Mouse (Mus musculus) G1E-ER4 (cell line): ENCODE data around the gene Fbxo21. TPM values are rescaled to one million over a fixed set of nuclear protein-coding genes. Genes with fewer than 3 reads are reported as not detected.

ENCODE experiments used
- GATA1 ChIP-seq: IDR thresholded peaks from one replicate; pipeline ENCODE4 v1.8.0; 2012; ENCODE audit warnings: low read length, inconsistent platforms
- polyA plus RNA-seq: library from polyadenylated mRNA; stranded (reverse); fragments of >175 nt; gene quantifications from 2 replicates; pipeline ENCODE4 v1.2.3, GENCODE M21; 2012

Fbxo21 gene
- polyA plus RNA-seq, 1 experiment = 8.5 TPM

DNA sequence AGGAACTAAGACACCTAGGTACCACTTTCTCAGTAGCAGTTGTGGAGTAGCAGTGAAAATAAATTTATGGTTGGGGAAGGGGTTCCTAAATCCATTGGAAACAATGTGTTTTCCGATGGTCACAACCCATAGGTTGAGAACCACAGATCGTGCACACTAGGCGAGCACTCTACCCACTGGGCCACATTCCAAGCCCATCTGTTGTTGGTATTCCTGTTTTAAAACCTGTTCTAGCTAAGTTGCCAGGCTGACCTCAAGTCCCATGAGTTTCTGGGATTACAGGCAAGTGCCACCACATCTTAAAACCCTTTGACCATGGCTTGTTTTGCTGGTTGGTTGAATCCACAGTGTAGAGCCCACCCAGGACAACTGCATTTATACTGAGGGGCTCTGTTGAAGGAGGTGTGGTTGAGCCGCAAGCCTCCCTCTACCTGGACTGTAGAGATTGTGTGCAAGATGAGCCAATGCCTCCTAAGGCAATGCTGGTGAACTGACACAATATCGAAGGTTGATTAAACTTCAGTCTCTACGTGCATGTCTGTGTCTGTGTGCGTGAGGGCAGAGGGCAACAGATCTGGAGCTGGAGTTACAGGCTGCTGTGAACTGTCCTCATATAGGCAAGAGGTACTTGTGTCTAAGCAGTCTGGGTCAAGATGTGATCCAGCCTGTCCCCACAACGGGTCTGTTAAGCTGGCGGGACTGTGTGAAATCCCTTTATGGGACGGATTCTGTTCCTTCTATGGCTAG is 6.7 kb upstream of the Fbxo21 start:
- no peak for TF ChIP-seq GATA1

DNA sequence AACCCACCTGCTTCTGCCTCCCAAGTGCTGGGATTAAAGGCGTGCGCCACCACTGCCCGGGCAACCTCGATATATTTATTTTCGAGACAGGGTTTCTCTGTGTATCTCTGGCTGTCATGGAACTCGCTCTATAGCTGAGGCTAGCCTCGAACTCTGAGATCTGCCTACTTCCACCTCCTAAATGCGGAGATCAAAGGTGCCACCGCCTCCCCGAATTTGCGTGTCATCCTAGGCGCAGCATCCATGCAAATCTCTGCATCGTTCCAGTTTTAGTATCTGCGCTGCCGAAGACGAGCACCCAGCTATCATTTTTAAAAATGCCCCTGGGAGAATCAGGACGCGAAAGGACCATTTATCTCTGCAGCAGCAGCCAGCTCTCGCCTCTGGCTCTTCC is 270 bp upstream of the Fbxo21 start:
- no peak for TF ChIP-seq GATA1

DNA sequence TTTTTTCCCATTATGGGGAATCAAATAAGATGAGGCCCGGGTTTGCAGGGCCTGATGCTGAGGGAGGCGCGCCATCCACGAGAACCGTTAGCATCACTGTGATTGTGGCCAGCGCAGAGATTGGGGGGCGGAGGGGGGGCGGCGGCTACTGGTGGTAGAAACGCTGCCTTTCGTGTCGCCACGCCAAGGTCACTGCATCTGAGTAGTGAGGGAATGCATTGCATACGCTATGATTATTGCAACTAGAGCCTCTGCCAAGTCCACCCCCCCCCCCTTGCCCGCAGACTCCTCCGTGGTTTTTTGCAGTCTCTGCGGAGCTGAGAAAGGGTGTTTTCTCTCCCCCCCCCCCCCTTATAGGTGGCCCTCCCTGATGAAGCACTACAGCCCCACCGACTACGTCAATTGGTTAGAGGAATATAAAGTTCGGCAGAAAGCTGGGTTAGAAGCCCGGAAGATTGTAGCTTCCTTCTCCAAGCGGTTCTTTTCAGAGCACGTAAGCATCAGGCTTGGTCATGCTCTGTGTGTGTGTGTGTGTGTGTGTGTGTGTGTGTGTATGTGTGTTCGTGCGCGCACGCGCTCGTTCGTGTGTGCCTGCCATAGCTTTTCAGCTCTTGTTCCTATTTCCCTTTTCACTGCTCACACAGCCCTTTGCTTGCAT is 1.1 kb downstream of the Fbxo21 start:
- TF ChIP-seq GATA1 = no peak

DNA sequence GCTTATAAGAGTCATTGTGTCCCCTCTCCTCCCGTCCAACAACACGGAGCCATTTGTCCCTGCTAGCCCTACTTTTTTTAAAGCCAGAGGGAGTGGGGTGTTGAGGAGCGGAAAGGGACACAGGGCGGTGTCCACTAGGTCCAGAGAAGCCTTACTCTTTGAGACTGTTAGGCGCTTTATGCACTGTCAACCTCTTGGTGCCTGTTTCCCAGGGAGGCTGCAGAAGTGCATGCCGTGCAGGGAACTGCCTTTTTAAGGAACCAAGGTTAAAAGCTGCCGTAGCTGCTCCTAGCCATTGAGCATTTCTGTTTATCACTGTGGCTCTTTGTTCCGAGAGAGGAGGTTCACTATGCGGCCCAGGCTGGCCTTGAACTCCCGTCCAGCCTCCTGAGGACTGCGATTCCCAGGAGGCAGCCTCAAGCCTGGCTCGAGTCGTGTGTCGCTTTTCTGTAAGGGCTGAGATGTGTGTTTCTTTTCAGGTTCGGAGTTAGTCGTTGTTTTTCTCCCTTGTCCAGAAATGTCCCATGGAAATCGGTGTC is 1.7 kb downstream of the Fbxo21 start:
- TF ChIP-seq GATA1 = no peak

DNA sequence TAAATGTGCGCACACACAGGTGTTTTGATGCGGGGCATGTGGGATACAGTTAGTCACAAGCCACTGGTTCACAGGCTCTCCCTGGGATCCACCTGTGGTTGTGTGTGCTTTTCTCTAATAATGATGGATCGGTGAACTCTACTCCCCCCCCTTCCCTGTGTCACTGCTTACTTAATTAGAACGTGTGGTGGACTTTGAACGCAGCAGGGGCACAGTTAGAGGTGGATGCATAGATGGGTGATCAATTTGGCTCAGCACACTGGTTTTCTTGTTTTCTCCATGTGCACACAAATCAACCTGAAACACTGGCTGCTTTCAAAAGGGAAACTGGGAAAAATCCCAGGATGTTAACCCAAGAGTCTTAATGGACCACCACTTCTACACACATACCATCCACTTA is 2.6 kb downstream of the Fbxo21 start:
- no peak for TF ChIP-seq GATA1

DNA sequence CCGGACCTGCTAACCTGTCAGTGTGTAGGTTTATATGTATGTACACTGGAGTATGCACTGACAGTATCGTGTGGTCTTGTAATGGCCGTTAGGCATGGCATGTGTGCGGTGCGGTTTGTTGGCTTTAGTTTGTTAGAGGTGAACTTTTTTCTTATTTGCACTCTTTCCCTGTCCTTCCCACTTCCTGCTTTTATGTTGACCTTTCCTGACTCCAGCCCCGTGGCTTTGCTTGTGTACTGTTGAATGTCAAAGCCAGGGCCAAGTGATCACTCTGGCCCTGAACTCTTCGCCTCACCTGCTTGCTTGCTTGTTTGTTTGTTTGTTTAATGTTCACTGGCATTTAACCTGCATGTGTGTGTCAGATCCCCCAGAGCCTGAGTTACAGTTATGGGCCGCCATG is 4.4 kb downstream of the Fbxo21 start:
- no peak for TF ChIP-seq GATA1

DNA sequence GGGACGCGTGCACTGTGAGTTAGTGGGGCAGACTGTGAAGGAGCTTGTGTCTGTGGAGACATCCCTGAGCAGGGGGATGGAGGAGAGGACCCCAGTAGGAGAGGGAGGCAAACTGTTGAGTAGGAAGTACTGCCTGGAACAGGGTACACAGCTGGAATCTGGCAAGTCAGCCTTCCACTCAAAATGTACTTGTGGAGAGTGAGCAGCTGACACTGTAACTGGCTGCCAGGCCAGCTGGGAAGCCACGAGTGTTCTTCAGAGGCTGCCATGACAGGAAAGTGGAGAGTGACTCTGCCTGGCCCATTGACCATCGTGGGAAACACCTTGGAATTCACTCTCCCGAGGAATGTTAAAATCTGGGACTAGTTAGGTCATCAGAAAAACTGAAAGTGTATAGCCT is 5.4 kb downstream of the Fbxo21 start:
- no peak for TF ChIP-seq GATA1

DNA sequence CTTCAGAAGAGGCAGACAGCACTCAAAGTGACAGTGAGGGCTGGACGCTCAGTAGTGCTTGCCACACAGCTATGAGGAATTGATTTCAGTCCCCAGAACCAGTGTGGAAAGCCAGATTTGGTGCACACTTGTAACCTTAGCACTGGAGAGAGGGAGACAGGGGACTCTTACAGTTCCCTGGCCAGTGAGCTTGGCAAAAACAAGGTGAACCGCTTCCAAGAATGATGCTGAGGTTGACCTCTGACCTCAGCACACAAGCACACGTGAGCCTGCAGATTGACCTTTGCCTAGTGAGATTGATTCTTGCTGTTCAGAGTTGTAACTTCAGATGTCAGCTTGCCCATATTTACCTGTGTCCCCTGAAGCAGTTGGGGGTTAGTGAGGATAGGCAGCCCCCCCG is 9.8 kb downstream of the Fbxo21 start:
- no peak for TF ChIP-seq GATA1

DNA sequence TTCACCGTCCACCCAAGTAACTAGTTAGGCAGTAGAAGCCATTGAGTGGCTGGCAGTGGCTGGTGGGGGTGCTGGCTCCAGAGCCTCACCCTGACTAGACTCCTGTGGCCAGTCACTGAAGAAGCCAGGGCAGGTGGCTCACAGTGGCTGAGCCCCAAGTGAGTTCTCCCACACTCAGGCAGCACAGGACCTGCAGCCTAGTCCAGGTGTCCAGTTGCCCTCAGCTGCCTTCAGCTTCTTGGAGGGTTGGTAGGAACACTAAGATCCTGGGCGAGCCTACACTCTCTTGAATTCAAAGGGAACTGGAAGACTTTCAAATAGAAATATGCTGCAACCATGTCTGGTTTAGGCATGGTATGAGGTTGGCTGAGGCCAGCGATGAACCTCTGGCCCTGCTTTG is 11.4 kb downstream of the Fbxo21 start:
- TF ChIP-seq GATA1 = no peak

DNA sequence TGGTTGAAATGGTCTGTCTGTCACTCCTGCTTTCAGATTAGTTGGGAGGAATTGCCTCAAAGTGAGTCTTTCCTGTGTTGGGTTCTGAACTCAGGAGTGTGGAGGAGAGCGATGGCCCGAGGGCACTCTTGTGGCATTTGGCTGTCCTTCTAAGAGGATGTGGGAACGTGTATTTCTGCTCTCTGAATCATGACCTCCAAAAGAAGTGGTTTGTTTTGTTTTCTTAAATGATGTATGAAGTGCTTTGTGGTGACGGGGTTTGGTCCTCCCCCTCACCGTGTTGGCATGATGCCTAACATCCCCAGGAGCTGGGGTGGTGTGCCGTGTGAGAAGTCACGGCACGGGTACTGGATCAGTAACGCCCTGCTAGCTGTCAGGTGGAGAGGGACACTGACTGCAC is 11.8 kb downstream of the Fbxo21 start:
- no peak for TF ChIP-seq GATA1

DNA sequence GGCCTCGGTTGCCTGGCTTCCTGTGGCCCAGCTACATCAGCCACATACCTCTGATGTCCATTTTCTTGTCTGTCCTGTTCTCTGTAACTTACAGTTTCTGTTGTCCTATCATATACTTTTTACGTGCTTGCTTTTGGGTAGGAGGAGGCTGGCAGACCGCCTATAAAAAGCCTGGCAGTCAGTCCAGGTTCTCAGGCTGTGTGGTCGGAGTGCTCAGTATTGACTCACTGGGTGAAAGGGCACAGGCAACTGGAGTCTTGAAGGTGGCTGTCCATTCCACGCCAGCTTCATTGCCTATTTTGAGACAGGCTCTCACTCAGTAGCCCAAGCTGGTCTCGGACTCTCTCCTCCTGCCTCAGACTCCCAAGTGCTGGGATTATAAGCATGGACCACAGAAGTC is 13.2 kb downstream of the Fbxo21 start:
- TF ChIP-seq GATA1 = no peak

DNA sequence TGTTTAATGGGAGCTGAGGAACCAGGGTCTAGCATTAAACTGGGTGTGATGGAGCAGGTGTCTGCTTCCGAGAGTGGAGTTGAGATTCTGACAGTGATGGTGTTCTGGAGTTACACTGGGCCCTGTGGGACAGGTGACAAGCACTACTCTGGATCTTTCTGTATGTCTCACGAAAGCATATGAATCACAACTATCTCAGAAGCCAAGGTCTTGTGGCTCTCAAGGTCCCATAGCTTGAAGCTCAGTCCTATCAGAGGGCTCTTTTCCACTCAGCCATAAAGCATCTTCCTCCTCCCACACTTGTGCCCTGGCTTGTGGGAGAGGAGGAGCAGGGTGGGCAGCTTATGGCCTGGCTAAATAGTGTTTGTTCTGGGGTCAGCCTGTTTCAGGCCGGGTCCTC is 14.4 kb downstream of the Fbxo21 start:
- TF ChIP-seq GATA1 = no peak

DNA sequence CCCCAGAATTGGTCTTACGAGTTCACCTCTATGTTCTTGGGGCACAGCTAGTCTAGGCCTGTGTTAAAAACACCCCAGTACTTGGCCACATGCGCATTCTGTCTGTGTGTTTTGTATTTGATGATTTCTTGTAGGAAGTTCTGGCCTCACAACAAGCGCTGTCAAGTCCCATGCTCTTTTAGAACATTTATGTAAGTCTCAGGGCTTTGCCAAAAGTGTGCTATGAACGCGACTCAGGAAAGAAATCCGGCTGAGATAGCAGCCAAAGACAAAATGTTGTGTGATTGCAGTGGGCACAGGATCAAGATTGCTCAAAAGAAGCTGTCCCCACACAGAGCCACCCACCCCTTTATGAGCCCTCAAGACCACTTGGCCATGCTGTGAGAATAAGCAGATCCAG is 17.0 kb downstream of the Fbxo21 start:
- TF ChIP-seq GATA1 = no peak

DNA sequence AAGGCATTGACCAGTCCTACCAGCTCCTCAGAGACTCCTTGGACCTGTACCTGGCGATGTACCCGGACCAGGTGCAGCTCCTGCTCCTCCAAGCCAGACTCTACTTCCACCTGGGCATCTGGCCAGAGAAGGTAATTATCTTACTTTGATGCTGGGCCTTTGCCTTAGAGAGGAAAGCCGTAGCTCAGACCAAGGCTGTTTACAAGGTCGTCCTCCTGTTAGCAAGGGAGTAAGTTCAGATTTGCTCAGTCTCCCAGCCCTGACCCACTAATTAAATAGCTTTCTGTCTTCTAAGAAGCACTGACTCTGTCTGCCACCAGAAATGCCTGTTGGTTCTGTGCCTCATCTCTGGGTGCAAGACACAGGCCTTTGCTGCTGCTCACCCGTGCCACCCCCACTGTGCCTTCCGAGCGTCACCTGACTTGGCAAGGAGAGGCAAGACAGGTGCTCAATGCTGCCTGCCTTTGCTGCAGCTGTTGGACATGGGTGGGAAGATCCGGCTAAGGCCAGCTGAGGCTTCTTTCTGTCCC is 18.9 kb downstream of the Fbxo21 start:
- no peak for TF ChIP-seq GATA1

DNA sequence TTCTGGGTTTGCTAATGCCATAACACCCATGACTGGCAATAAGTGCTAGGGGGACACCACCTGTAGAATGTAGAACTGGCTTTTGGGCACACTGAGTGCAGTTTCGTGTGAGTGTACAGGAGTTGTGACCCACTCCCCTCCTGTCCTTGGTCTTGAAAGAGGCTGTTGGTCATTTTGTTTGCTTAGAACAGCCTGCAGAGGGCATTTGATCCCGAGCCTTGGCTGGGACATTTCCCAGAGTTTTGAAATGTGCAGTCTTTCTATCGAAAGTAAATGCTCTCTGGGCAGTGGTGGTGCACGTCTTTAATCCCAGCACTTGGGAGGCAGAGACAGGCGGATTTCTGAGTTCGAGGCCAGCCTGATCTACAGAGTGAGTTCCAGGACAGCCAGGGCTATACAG is 19.4 kb downstream of the Fbxo21 start:
- no peak for TF ChIP-seq GATA1

DNA sequence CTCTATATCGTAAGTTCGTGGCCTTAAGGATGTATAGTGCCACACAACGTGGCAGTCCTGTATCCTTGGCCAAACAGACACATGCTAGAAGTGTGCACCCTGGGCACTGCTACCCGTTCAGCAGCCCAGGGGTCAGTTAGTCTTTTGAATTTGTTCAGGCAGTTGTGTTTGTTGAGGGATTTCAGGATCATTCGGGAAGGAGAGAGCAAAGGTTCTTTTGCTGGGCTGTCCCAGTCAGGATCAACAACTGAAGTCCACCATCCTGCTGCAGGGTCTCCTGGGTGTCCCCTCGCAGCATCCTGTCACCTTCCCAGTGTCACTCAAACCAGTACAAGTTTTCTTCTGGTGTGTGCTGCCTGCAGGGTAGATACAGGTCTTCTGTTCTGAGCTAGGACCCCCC is 20.1 kb downstream of the Fbxo21 start:
- TF ChIP-seq GATA1 = no peak

DNA sequence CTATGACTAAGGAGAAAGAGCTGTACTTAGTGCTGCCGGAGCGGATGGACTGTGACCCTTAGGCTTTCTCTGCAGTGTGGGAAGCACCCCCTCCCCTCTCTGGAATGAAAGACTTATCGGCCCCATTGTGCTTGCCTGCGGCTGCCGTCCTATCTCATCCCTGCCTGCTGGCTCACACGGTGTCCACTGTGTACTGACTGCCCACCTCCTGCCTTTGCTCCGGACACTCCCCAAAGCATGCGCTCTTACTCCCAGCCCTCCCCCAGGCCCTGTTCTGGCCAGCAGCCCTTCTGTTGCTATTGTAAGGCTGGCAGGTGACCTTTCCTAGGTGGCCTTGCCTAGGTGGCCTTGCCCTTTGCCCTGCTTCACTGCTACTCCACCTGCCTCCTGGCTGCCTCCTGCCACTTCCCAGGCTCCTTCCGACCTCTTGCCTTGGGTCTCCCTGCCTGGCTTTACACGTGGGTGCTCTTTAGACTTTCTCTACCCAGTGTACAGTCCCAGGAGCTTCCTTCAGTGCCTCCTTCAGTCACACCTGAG is 21.0 kb downstream of the Fbxo21 start:
- TF ChIP-seq GATA1 = no peak

DNA sequence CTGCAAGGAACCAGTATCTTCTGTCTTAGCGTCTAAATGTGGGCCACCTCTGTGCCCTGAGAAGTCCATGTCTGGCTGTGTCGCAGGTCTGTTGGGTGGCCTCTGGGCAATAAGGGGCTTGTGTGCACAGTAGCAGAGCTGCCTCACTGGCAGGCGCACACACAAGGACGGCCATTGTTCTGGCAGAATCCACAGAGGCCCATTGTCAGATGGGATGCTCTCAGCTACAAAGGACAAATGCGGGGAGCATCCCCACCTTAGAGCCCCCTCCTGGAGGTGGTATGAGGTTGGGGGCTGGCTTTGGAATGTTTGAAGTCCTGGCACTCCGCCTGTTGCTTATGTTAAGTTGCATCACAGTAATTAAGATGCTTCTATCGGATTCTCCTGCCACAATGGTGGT is 22.5 kb downstream of the Fbxo21 start:
- no peak for TF ChIP-seq GATA1
